Mouse (Mus musculus): ENCODE measurements at regions not wholly inside any gene's neighbourhood (a gene's known extent, or its start where the extent isn't known, plus 50 kb on each side); places are given as distances from the start of the nearest gene placed in this dataset.

- H3K27ac ChIP-seq (ENCODE audit: low read length), result no peak overlapping the region
Measured at GRCm38 (mm10) chr8:10899581-10900155, 108.6 kb downstream of the Irs2 start.

GRCm38 (mm10) chr8:10898562-10899527, 109.4 kb downstream of the Irs2 start:
- H3K9ac ChIP-seq (replicated peaks; ENCODE audit: low read depth, low read length), result no peak overlapping the region
- peak overlapping the region; percentile 31; the same call in 1 of the 2 replicates for H3K4me2 ChIP-seq (replicated peaks; ENCODE audit: low read depth, low read length)
- H3K36me3 ChIP-seq (ENCODE audit: control insufficient read depth, insufficient read depth, low read length), result no peaks in the 10 kb centered on the region
- 0 out of 2 replicates have a peak overlapping the region, but pooled peaks have one; percentile 1 for H3K4me3 ChIP-seq (ENCODE audit: low read depth, low read length)
- WGBS, result 28% methylated on average over 16 of the region's 16 CpGs
- H3K27me3 ChIP-seq (ENCODE audit: control insufficient read depth, insufficient read depth, low read length), result no peaks in the 10 kb centered on the region
- peaks cover 10% of the 10 kb centered on the region for H3K4me1 ChIP-seq (ENCODE audit: control insufficient read depth, insufficient read depth, low read length)
- H3K27ac ChIP-seq (ENCODE audit: low read length), result no peak overlapping the region
- no peak for ATAC-seq (ENCODE audit: insufficient number of reproducible peaks, insufficient read depth, low FRiP score, low read depth)
- no peaks in the 10 kb centered on the region for H3K9me3 ChIP-seq (ENCODE audit: control insufficient read depth, low read depth, low read length)

More at GRCm38 (mm10) chr8:10899581-10900155, 108.6 kb downstream of the Irs2 start:
- Histone ChIP-seq H3K9me3 (ENCODE audit: control insufficient read depth, low read depth, low read length) (no peaks in the 10 kb centered on the region), H3K36me3 (ENCODE audit: control insufficient read depth, insufficient read depth, low read length) (no peaks in the 10 kb centered on the region), H3K4me2 (replicated peaks; ENCODE audit: low read depth, low read length) (peak overlapping the region; percentile 31), H3K4me3 (ENCODE audit: low read depth, low read length) (0 out of 2 replicates have a peak overlapping the region, but pooled peaks have one; percentile 1), H3K9ac (replicated peaks; ENCODE audit: low read depth, low read length) (no peak overlapping the region), H3K27me3 (ENCODE audit: control insufficient read depth, insufficient read depth, low read length) (no peaks in the 10 kb centered on the region), H3K4me1 (ENCODE audit: control insufficient read depth, insufficient read depth, low read length) (peaks cover 10% of the 10 kb centered on the region)
- 8% methylated on average over 17 of the region's 17 CpGs for WGBS
- no peak for ATAC-seq (ENCODE audit: insufficient number of reproducible peaks, insufficient read depth, low FRiP score, low read depth)

- ATAC-seq (ENCODE audit: insufficient number of reproducible peaks, insufficient read depth, low FRiP score, low read depth), result no peak
Measured at GRCm38 (mm10) chr8:10897573-10897972, 110.7 kb downstream of the Irs2 start.

GRCm38 (mm10) chr8:10895178-10895577, 113.1 kb downstream of the Irs2 start:
- H3K4me1 ChIP-seq (ENCODE audit: control insufficient read depth, insufficient read depth, low read length), result peaks cover 10% of the 10 kb centered on the region
- no peak overlapping the region for H3K9ac ChIP-seq (replicated peaks; ENCODE audit: low read depth, low read length)
- no peak overlapping the region for H3K4me3 ChIP-seq (ENCODE audit: low read depth, low read length)
- no peaks in the 10 kb centered on the region for H3K9me3 ChIP-seq (ENCODE audit: control insufficient read depth, low read depth, low read length)
- H3K36me3 ChIP-seq (ENCODE audit: control insufficient read depth, insufficient read depth, low read length), result no peaks in the 10 kb centered on the region
- ATAC-seq (ENCODE audit: insufficient number of reproducible peaks, insufficient read depth, low FRiP score, low read depth), result no peak
- no peak overlapping the region for H3K27ac ChIP-seq (ENCODE audit: low read length)
- 88% methylated on average over 2 of the region's 2 CpGs for WGBS
- H3K27me3 ChIP-seq (ENCODE audit: control insufficient read depth, insufficient read depth, low read length), result no peaks in the 10 kb centered on the region
- H3K4me2 ChIP-seq (replicated peaks; ENCODE audit: low read depth, low read length), result no peak overlapping the region

More at GRCm38 (mm10) chr8:10897573-10897972, 110.7 kb downstream of the Irs2 start:
- Histone ChIP-seq H3K4me1 (ENCODE audit: control insufficient read depth, insufficient read depth, low read length) (peaks cover 10% of the 10 kb centered on the region), H3K9ac (replicated peaks; ENCODE audit: low read depth, low read length) (no peak overlapping the region), H3K27me3 (ENCODE audit: control insufficient read depth, insufficient read depth, low read length) (no peaks in the 10 kb centered on the region), H3K9me3 (ENCODE audit: control insufficient read depth, low read depth, low read length) (no peaks in the 10 kb centered on the region), H3K27ac (ENCODE audit: low read length) (no peak overlapping the region), H3K4me2 (replicated peaks; ENCODE audit: low read depth, low read length) (no peak overlapping the region), H3K4me3 (ENCODE audit: low read depth, low read length) (no peak overlapping the region), H3K36me3 (ENCODE audit: control insufficient read depth, insufficient read depth, low read length) (no peaks in the 10 kb centered on the region)
- WGBS, result 79% methylated on average over 7 of the region's 7 CpGs

GRCm38 (mm10) chr8:10894306-10894705, 114.0 kb downstream of the Irs2 start:
- ATAC-seq (ENCODE audit: insufficient number of reproducible peaks, insufficient read depth, low FRiP score, low read depth), result no peak
- WGBS, result 72% methylated on average over 5 of the region's 5 CpGs

GRCm38 (mm10) chr8:10893709-10894108, 114.5 kb downstream of the Irs2 start:
- Histone ChIP-seq H3K4me3 (ENCODE audit: low read depth, low read length) (no peak overlapping the region), H3K9ac (replicated peaks; ENCODE audit: low read depth, low read length) (no peak overlapping the region), H3K27ac (ENCODE audit: low read length) (no peak overlapping the region), H3K36me3 (ENCODE audit: control insufficient read depth, insufficient read depth, low read length) (no peaks in the 10 kb centered on the region), H3K27me3 (ENCODE audit: control insufficient read depth, insufficient read depth, low read length) (no peaks in the 10 kb centered on the region), H3K9me3 (ENCODE audit: control insufficient read depth, low read depth, low read length) (no peaks in the 10 kb centered on the region), H3K4me1 (ENCODE audit: control insufficient read depth, insufficient read depth, low read length) (no peaks in the 10 kb centered on the region), H3K4me2 (replicated peaks; ENCODE audit: low read depth, low read length) (no peak overlapping the region)
- WGBS, result 69% methylated on average over 5 of the region's 5 CpGs
- no peak for ATAC-seq (ENCODE audit: insufficient number of reproducible peaks, insufficient read depth, low FRiP score, low read depth)

More at GRCm38 (mm10) chr8:10894306-10894705, 114.0 kb downstream of the Irs2 start:
- H3K36me3 ChIP-seq (ENCODE audit: control insufficient read depth, insufficient read depth, low read length), result no peaks in the 10 kb centered on the region
- no peaks in the 10 kb centered on the region for H3K9me3 ChIP-seq (ENCODE audit: control insufficient read depth, low read depth, low read length)
- no peak overlapping the region for H3K27ac ChIP-seq (ENCODE audit: low read length)
- peaks cover 5% of the 10 kb centered on the region for H3K4me1 ChIP-seq (ENCODE audit: control insufficient read depth, insufficient read depth, low read length)
- no peak overlapping the region for H3K4me3 ChIP-seq (ENCODE audit: low read depth, low read length)
- no peaks in the 10 kb centered on the region for H3K27me3 ChIP-seq (ENCODE audit: control insufficient read depth, insufficient read depth, low read length)
- H3K4me2 ChIP-seq (replicated peaks; ENCODE audit: low read depth, low read length), result no peak overlapping the region
- no peak overlapping the region for H3K9ac ChIP-seq (replicated peaks; ENCODE audit: low read depth, low read length)

- Histone ChIP-seq H3K9ac (replicated peaks; ENCODE audit: low read depth, low read length) (no peak overlapping the region), H3K4me1 (ENCODE audit: control insufficient read depth, insufficient read depth, low read length) (no peaks in the 10 kb centered on the region), H3K4me3 (ENCODE audit: low read depth, low read length) (no peak overlapping the region), H3K36me3 (ENCODE audit: control insufficient read depth, insufficient read depth, low read length) (no peaks in the 10 kb centered on the region), H3K27me3 (ENCODE audit: control insufficient read depth, insufficient read depth, low read length) (no peaks in the 10 kb centered on the region), H3K27ac (ENCODE audit: low read length) (no peak overlapping the region), H3K9me3 (ENCODE audit: control insufficient read depth, low read depth, low read length) (no peaks in the 10 kb centered on the region), H3K4me2 (replicated peaks; ENCODE audit: low read depth, low read length) (no peak overlapping the region)
- no peak for ATAC-seq (ENCODE audit: insufficient number of reproducible peaks, insufficient read depth, low FRiP score, low read depth)
- WGBS, result 87% methylated on average over 2 of the region's 2 CpGs
Measured at GRCm38 (mm10) chr8:10891906-10892305, 116.4 kb downstream of the Irs2 start.

GRCm38 (mm10) chr8:10891440-10891839, 116.8 kb downstream of the Irs2 start:
- Histone ChIP-seq H3K36me3 (ENCODE audit: control insufficient read depth, insufficient read depth, low read length) (no peaks in the 10 kb centered on the region), H3K9ac (replicated peaks; ENCODE audit: low read depth, low read length) (no peak overlapping the region), H3K4me2 (replicated peaks; ENCODE audit: low read depth, low read length) (no peak overlapping the region), H3K4me1 (ENCODE audit: control insufficient read depth, insufficient read depth, low read length) (no peaks in the 10 kb centered on the region), H3K27ac (ENCODE audit: low read length) (no peak overlapping the region), H3K4me3 (ENCODE audit: low read depth, low read length) (no peak overlapping the region), H3K27me3 (ENCODE audit: control insufficient read depth, insufficient read depth, low read length) (no peaks in the 10 kb centered on the region), H3K9me3 (ENCODE audit: control insufficient read depth, low read depth, low read length) (no peaks in the 10 kb centered on the region)
- 82% methylated on average over 5 of the region's 5 CpGs for WGBS
- no peak for ATAC-seq (ENCODE audit: insufficient number of reproducible peaks, insufficient read depth, low FRiP score, low read depth)

Data from stomach, embryonic 14.5 days (tissue).